Mouse (Mus musculus) lung, embryonic 14.5 days (tissue): ENCODE measurements around the gene Ghrl. TPM values are rescaled to one million over a fixed set of nuclear protein-coding genes. Genes with fewer than 3 reads are reported as not detected.
"Not testable (repeated sequence)": the region's sequence is repeated elsewhere in the genome, so short reads cannot be mapped to it uniquely, and the experiment has no call there.

Source experiments
- ATAC-seq: fragments of 200-750 bp; cut with Nextera tagmentation; 2 replicates; pipeline ENCODE4 v1.8.0; 2017; ENCODE audit warnings: mild to moderate bottlenecking, moderate TSS enrichment, moderate library complexity; ENCODE audit not compliant: insufficient read depth
- DNase-seq: peaks from one replicate; pipeline ENCODE4 v3.0.0-alpha.2; 2015
- H3K27ac ChIP-seq: fragments of 300-500 bp; sonication (generic); 2 replicates; pipeline ENCODE4 v1.5.1; 2014; ENCODE audit warnings: low read depth, mild to moderate bottlenecking, moderate library complexity
- H3K27me3 ChIP-seq: fragments of 300-500 bp; sonication (generic); 2 replicates; pipeline ENCODE4 v1.6.1; 2014; ENCODE audit warnings: low read length, control low read depth; ENCODE audit not compliant: insufficient read depth
- H3K36me3 ChIP-seq: fragments of 300-500 bp; sonication (generic); 2 replicates; pipeline ENCODE4 v1.6.1; 2014; ENCODE audit warnings: control low read depth; ENCODE audit not compliant: insufficient read depth
- H3K4me1 ChIP-seq: fragments of 300-500 bp; sonication (generic); 2 replicates; pipeline ENCODE4 v1.6.1; 2014; ENCODE audit warnings: antibody characterized with exemption, control low read depth; ENCODE audit not compliant: insufficient read depth
- H3K4me2 ChIP-seq: fragments of 300-500 bp; sonication (generic); 2 replicates; pipeline ENCODE4 v1.6.1; 2014; ENCODE audit warnings: mild to moderate bottlenecking
- H3K4me3 ChIP-seq: fragments of 300-500 bp; sonication (generic); 2 replicates; pipeline ENCODE4 v1.5.1; 2014; ENCODE audit warnings: low read depth, low read length
- H3K9ac ChIP-seq: fragments of 300-500 bp; sonication (generic); 2 replicates; pipeline ENCODE4 v1.6.1; 2014
- H3K9me3 ChIP-seq: fragments of 300-500 bp; sonication (generic); 2 replicates; pipeline ENCODE4 v1.6.1; 2016; ENCODE audit warnings: low read depth, low read length, control low read depth
- CTCF ChIP-seq: IDR thresholded peaks from 2 replicates; pipeline ENCODE4 v1.5.1; 2016; ENCODE audit warnings: antibody characterized with exemption, low read depth
- WGBS: fragments of 180-500 bp; shearing (Covaris S2); extraction: QIAGEN DNeasy Blood & Tissue Kit; methylation state at CpG from one replicate; pipeline ENCODE4 v1.1.7; 2014; 5-methylcytosine and 5-hydroxymethylcytosine counted together
- polyA plus RNA-seq: library from polyadenylated mRNA; unstranded; fragments of >200 nt; fragmentation: Nextera tagmentation; extraction: Ambion mirVana; gene quantifications from 2 replicates; pipeline ENCODE4 v1.2.1, GENCODE M21; 2014

Ghrl gene
- polyA plus RNA-seq, 1 experiment from 2014 or later, result not detected

- Histone ChIP-seq H3K27me3 (no peaks in the 10 kb centered on the region), H3K27ac (no peak overlapping the region), H3K9ac (no peak overlapping the region), H3K36me3 (peaks cover 71% of the 10 kb centered on the region), H3K4me2 (no peak overlapping the region), H3K9me3 (no peaks in the 10 kb centered on the region), H3K4me1 (no peaks in the 10 kb centered on the region), H3K4me3 (no peak overlapping the region)
- DNase-seq (no peak), ATAC-seq (no peak)
- whole genome bisulfite sequencing, result 62% methylated on average over 4 of the region's 4 CpGs
- TF ChIP-seq CTCF, result no peak
Measured at GRCm38 (mm10) chr6:113721061-113721460, 1.4 kb upstream of the Ghrl start.

DNA sequence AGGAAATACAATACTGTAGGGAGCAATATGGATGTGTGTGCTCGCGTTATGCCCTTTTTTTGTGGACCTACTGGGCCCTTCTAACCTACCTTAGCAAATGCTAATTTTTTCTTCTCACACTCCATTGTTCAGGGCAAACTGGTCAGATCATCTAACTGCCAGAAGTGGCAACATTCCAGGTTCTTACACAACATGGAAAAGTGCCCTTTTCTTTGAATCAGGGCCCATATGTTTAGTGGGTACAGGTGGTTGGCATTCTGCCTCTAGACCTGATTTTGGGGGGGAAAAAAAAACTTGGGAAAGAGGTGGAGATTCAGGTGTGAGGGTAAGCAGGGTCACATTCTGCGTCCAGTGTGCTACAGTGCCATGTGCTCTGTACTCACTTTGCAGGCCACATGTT is 2.1 kb downstream of the Ghrl start:
- no peak for ATAC-seq
- H3K4me3 ChIP-seq, result no peak overlapping the region
- WGBS, result 81% methylated on average over 3 of the region's 3 CpGs
- H3K9me3 ChIP-seq, result no peaks in the 10 kb centered on the region
- no peak for TF ChIP-seq CTCF
- H3K36me3 ChIP-seq, result peaks cover 81% of the 10 kb centered on the region
- H3K27me3 ChIP-seq, result no peaks in the 10 kb centered on the region
- no peak overlapping the region for H3K9ac ChIP-seq
- no peak for DNase-seq
- no peak overlapping the region for H3K27ac ChIP-seq
- no peaks in the 10 kb centered on the region for H3K4me1 ChIP-seq
- no peak overlapping the region for H3K4me2 ChIP-seq

- ATAC-seq, result no peak
Measured at GRCm38 (mm10) chr6:113714797-113715196, 4.9 kb downstream of the Ghrl start.

DNA sequence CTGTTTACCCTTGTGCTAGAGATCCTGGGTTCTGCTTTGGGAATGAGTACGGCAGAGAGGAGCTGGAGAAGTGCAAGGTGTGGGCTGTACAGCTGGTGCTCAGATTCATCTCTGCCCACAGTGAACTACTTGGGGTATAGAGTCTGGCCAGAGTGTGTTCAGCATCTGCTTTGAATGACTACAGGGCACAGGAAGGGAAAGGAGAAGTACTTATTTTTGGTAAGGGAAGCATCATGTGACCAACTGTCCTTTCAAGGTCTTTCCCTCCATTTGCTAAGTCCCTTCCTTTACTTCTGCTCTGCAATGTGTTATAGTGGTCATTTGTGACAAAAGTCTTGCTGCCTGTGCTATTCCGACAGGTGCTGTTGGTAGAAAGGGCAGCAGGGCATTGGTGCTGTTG is 5.4 kb downstream of the Ghrl start:
- no peak overlapping the region for H3K4me2 ChIP-seq
- H3K4me1 ChIP-seq, result no peaks in the 10 kb centered on the region
- no peak overlapping the region for H3K27ac ChIP-seq
- H3K36me3 ChIP-seq, result peaks cover 91% of the 10 kb centered on the region
- no peaks in the 10 kb centered on the region for H3K27me3 ChIP-seq
- no peak overlapping the region for H3K4me3 ChIP-seq
- ATAC-seq (no peak), DNase-seq (no peak)
- no peak overlapping the region for H3K9ac ChIP-seq
- TF ChIP-seq CTCF, result no peak
- no peaks in the 10 kb centered on the region for H3K9me3 ChIP-seq
- 91% methylated on average over 2 of the region's 2 CpGs for WGBS

More at GRCm38 (mm10) chr6:113714797-113715196, 4.9 kb downstream of the Ghrl start:
- H3K27ac ChIP-seq, result no peak overlapping the region
- H3K27me3 ChIP-seq, result no peaks in the 10 kb centered on the region
- DNase-seq, result no peak
- no peak for TF ChIP-seq CTCF
- H3K9me3 ChIP-seq, result no peaks in the 10 kb centered on the region
- no peak overlapping the region for H3K9ac ChIP-seq
- 65% methylated on average over 1 of the region's 1 CpGs for WGBS
- H3K4me2 ChIP-seq, result no peak overlapping the region
- peaks cover 90% of the 10 kb centered on the region for H3K36me3 ChIP-seq
- H3K4me3 ChIP-seq, result no peak overlapping the region
- H3K4me1 ChIP-seq, result no peaks in the 10 kb centered on the region

DNA sequence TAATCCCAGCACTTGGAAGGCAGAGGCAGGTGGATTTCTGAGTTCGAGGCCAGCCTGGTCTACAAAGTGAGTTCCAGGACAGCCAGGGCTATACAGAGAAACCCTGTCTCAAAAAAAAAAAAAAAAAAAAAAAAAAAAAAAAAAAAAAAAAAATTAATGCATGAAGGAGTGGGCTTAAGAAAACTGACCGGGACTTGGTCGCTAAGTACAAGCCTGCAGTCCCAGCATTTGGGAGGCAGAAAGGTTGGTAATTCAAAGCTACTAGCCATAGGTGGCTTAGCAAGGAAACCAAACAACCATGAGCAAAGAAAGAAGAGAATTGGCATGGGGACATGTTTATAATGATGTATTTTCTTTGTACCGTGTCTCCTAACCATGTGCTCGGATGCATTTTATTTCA is 6.3 kb downstream of the Ghrl start:
- peaks cover 96% of the 10 kb centered on the region for H3K36me3 ChIP-seq
- H3K4me3 ChIP-seq, DNase-seq, ATAC-seq, H3K27ac ChIP-seq, H3K9me3 ChIP-seq, H3K4me1 ChIP-seq, H3K4me2 ChIP-seq, H3K9ac ChIP-seq, H3K27me3 ChIP-seq: not testable (repeated sequence)
- 88% methylated on average over 5 of the region's 5 CpGs for WGBS

GRCm38 (mm10) chr6:113712718-113713117 is 7.0 kb downstream of the Ghrl start:
- H3K4me2 ChIP-seq, result no peak overlapping the region
- H3K4me3 ChIP-seq, result no peak overlapping the region
- H3K9me3 ChIP-seq, result no peaks in the 10 kb centered on the region
- no peak overlapping the region for H3K9ac ChIP-seq
- 90% methylated on average over 3 of the region's 3 CpGs for WGBS
- H3K27me3 ChIP-seq, result no peaks in the 10 kb centered on the region
- no peak overlapping the region for H3K27ac ChIP-seq
- no peak for TF ChIP-seq CTCF
- no peaks in the 10 kb centered on the region for H3K4me1 ChIP-seq
- ATAC-seq (no peak), DNase-seq (no peak)
- peaks cover 98% of the 10 kb centered on the region for H3K36me3 ChIP-seq

GRCm38 (mm10) chr6:113697222-113698205 is 22.2 kb downstream of the Ghrl start:
- Histone ChIP-seq H3K4me2 (peak overlapping the region; percentile 96), H3K4me1 (peaks cover 5% of the 10 kb centered on the region; the same call in 1 of the 2 replicates), H3K27ac (peak overlapping the region; percentile 89), H3K36me3 (peaks cover 26% of the 10 kb centered on the region), H3K27me3 (no peaks in the 10 kb centered on the region), H3K9ac (peak overlapping the region; percentile 80), H3K9me3 (no peaks in the 10 kb centered on the region), H3K4me3 (peak overlapping the region; percentile 93)
- no peak for TF ChIP-seq CTCF
- WGBS, result under 1% methylated on average over 95 of the region's 113 CpGs
- no peak; the same call in 1 of the 2 replicates for ATAC-seq
- DNase-seq, result peak; percentile 72
